Mouse (Mus musculus) left cerebral cortex, postnatal 14 days (tissue): ENCODE results near the gene Tead4. TPM values are rescaled to one million over a fixed set of nuclear protein-coding genes. Genes with fewer than 3 reads are reported as not detected.

Experiments used
- DNase-seq, 2 experiments: peaks; one replicate each; pipeline ENCODE4 v3.0.0; 2021 to 2022; ENCODE audit warnings: low spot score in 2 of 2, mixed read lengths in 1 of 2
- intact Hi-C: fragments of 180-260 bp; cut with DNase I; formaldehyde crosslinking; loops from one replicate; pipeline ENCODE4 v1.15.1; 2025
- total RNA-seq, 2 experiments: library from RNA; stranded (reverse); gene quantifications; 2 replicates each; pipeline ENCODE4 v1.2.3; 2021

The Tead4 gene
- total RNA-seq, 2 experiments from 2014 or later, result 0.82 to 1.6 TPM

- intact Hi-C loops, result no loop called here
These were observed 3.8 kb downstream of the Tead4 start for GRCm38 (mm10) chr6:128296750-128297393.

GRCm38 (mm10) chr6:128295876-128296749 lies 4.5 kb downstream of the Tead4 start:
- DNase-seq, result peak; percentile 16 to 55
- intact Hi-C loops, result no loop called here

More at GRCm38 (mm10) chr6:128296750-128297393, 3.8 kb downstream of the Tead4 start:
- DNase-seq, result no peak

- no peak for DNase-seq
These were observed 9.3 kb downstream of the Tead4 start for GRCm38 (mm10) chr6:128291284-128291683.

GRCm38 (mm10) chr6:128288681-128289080 lies 11.9 kb downstream of the Tead4 start:
- intact Hi-C loops, result no loop called here
- no peak for DNase-seq

More at GRCm38 (mm10) chr6:128291284-128291683, 9.3 kb downstream of the Tead4 start:
- intact Hi-C loops, result no loop called here

GRCm38 (mm10) chr6:128285792-128286430 lies 14.7 kb downstream of the Tead4 start:
- DNase-seq, result peak; percentile 31 to 38
- intact Hi-C loops, result no loop called here

GRCm38 (mm10) chr6:128282126-128282525 lies 18.5 kb downstream of the Tead4 start:
- DNase-seq, result no peak
- intact Hi-C loops, result no loop called here

GRCm38 (mm10) chr6:128280472-128281145 lies 20.0 kb downstream of the Tead4 start:
- intact Hi-C loops, result no loop called here
- DNase-seq, result no peak

GRCm38 (mm10) chr6:128279608-128280007 lies 21.0 kb downstream of the Tead4 start:
- intact Hi-C loops, result no loop called here
- no peak for DNase-seq

GRCm38 (mm10) chr6:128279099-128279498 lies 21.5 kb downstream of the Tead4 start:
- intact Hi-C loops, result no loop called here
- no peak for DNase-seq

GRCm38 (mm10) chr6:128277132-128278085 lies 23.2 kb downstream of the Tead4 start:
- DNase-seq, result peak in 1 of 2 experiments; percentile 43
- intact Hi-C loops, result no loop called here

GRCm38 (mm10) chr6:128276349-128276748 lies 24.3 kb downstream of the Tead4 start:
- no peak for DNase-seq

GRCm38 (mm10) chr6:128275506-128276064 lies 25.0 kb downstream of the Tead4 start:
- peak in 1 of 2 experiments; percentile 21 for DNase-seq

More at GRCm38 (mm10) chr6:128276349-128276748, 24.3 kb downstream of the Tead4 start:
- intact Hi-C loops, result no loop called here

GRCm38 (mm10) chr6:128273507-128273906 lies 27.1 kb downstream of the Tead4 start:
- DNase-seq, result no peak
- intact Hi-C loops, result no loop called here

More at GRCm38 (mm10) chr6:128275506-128276064, 25.0 kb downstream of the Tead4 start:
- intact Hi-C loops, result no loop called here

GRCm38 (mm10) chr6:128272754-128273153 lies 27.9 kb downstream of the Tead4 start:
- DNase-seq, result no peak
- intact Hi-C loops, result no loop called here

- no peak for DNase-seq
- intact Hi-C loops, result no loop called here
These were observed 30.8 kb downstream of the Tead4 start for GRCm38 (mm10) chr6:128269850-128270249.

GRCm38 (mm10) chr6:128264870-128265526 lies 35.6 kb downstream of the Tead4 start:
- no peak for DNase-seq
- intact Hi-C loops, result no loop called here

- intact Hi-C loops, result no loop called here
- no peak for DNase-seq
These were observed 39.1 kb downstream of the Tead4 start for GRCm38 (mm10) chr6:128261486-128261885.

GRCm38 (mm10) chr6:128259252-128259651 lies 41.4 kb downstream of the Tead4 start:
- DNase-seq, result no peak
- intact Hi-C loops, result no loop called here
